Mouse (Mus musculus) heart, postnatal 25 days (tissue): Measurements from ENCODE around the gene Racgap1. TPM values are rescaled to one million over a fixed set of nuclear protein-coding genes. Genes with fewer than 3 reads are reported as not detected.

Source experiments
- DNase-seq: peaks from one replicate; pipeline ENCODE4 v3.0.0; 2022; ENCODE audit warnings: low spot score
- intact Hi-C: fragments of 180-260 bp; cut with DNase I; formaldehyde crosslinking; loops from one replicate; pipeline ENCODE4 v1.15.1; 2025
- total RNA-seq, 2 experiments: library from RNA; stranded (reverse); gene quantifications; 2 replicates each; pipeline ENCODE4 v1.2.3; 2021

The Racgap1 gene
- total RNA-seq, 2 experiments from 2014 or later = 2.8 to 3.0 TPM

DNA sequence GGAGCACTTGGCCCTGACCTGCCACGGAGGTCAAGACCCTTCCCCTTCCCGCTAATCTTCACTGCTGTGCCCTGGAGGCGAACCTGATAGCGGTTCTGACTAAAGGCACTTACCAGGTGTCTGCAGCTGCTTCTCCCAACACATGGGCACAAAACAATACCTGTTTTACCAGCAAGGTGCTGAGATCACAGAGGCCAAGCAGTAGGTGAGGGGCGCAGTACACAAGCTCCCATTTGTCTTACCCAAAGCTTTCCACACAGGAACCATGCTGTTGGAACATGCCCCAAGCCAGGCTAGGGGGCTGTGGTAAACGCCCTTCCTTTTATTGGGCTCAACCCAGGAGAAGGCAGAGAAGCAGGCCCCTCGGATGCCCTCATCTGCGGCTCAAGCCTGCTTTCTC, 53.9 kb downstream of the Racgap1 start:
- intact Hi-C loops = loop anchor here (2.0 to 5.0 kb wide), 3 partner anchors 100 to 311 kb away; partner anchors contain the start of gene Cers5
- DNase-seq = no peak

- intact Hi-C loops = loop anchor here (1.0 to 5.0 kb wide), 5 partner anchors 72 to 312 kb away; partner anchors contain the start of gene Cers5
- no peak for DNase-seq
These were observed 54.6 kb downstream of the Racgap1 start for GRCm38 (mm10) chr15:99596841-99597240.

- intact Hi-C loops = loop anchor here (1.0 to 5.0 kb wide), 5 partner anchors 73 to 313 kb away; partner anchors contain the start of gene Cers5
- DNase-seq = peak; percentile 59
These were observed 55.3 kb downstream of the Racgap1 start for GRCm38 (mm10) chr15:99596056-99596687.

DNA sequence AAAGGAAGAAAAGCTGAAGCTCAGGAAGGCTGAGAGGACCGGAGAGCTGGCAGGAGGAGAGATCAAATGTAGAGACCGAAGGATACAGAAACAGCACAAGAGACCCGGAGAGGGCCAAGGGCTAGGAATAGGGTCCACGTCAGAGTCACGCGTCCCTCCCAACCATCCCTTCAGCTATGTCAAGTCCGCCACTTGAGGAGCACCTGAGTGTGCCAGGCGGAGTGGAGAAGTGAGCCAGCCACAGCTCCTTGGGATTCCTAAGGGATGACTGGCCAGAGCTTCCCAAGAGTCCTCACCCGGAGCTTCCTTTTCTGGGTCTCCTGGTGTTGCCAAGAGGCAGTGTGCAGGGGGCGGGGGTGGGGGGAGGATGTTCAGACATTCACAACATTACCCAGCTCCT, 56.5 kb downstream of the Racgap1 start:
- intact Hi-C loops = loop anchor here (5.0 kb wide), 2 partner anchors 98 to 177 kb away; partner anchors contain the start of gene Cers5
- DNase-seq = no peak

GRCm38 (mm10) chr15:99592877-99593276, 58.6 kb downstream of the Racgap1 start:
- intact Hi-C loops = no loop called here
- DNase-seq = no peak

- DNase-seq = no peak
- intact Hi-C loops = no loop called here
These were observed 59.3 kb downstream of the Racgap1 start for GRCm38 (mm10) chr15:99592177-99592576.

- intact Hi-C loops = no loop called here
- DNase-seq = no peak
These were observed 60.9 kb downstream of the Racgap1 start, which contains the start of gene Aqp5 for GRCm38 (mm10) chr15:99590429-99591084. Gene Aqp5, plus strand, starts transcription at chr15:99590782.

DNA sequence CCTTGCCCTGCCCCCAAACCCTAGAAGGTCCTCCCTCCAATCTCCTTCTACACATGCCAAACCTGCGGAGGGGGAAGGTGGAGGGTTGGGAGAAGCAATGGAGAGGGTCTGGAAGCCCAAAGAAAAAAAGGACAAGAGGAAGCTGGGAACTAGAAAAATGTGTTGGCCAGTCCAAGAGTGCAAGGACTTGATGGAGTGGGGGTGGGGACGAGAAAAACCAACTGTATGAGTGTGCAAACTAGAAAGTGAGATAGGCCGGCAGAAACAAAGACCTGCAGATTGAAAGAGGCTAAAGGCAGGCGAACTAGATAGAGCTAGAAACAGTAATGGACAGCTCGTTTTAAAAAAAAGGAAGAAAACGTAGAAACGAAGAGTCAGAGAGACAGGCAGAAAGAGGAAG, 61.8 kb downstream of the Racgap1 start:
- intact Hi-C loops = no loop called here
- DNase-seq = no peak

- no peak for DNase-seq
- intact Hi-C loops = no loop called here
These were observed 62.2 kb downstream of the Racgap1 start for GRCm38 (mm10) chr15:99589237-99589636.

DNA sequence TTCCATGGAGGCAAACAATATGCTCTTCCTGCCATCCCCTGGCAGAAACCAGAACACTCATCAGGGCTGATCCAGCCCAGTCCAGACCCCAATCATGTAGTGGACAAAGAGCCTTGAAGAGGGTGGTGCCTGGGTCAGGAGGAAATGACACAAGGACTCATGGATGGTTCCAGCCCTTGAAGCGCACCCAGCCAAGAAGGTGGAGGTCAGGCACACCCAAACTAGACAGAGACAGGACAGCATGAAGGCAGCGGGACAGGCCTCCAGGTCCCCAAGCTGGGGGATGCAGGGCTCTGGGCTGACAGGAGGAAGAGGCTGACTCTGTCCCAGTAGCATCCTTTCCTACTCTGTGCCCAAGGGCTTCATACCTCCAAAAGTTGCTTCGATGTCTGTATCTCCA, 64.9 kb downstream of the Racgap1 start:
- intact Hi-C loops = no loop called here

DNA sequence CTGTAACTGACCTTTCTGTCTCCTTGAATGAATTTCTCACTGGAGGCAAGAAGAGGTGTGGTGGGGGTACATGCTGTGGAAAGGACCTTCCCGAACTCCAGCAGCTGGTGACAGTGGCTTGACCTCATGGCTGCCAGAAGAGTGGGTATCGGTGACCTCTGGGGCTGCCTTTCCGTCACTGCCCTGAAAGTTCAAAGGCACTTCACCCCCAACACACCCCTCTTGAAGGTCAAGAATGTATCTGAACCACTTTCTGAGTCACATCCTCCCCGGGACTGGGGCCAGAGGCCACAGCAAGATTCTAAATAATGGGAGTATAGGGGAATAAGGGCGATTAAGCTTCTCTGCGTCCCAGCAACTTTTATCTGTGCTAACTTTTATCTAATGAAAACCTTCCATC, 65.7 kb downstream of the Racgap1 start:
- no peak for DNase-seq
- intact Hi-C loops = no loop called here

More for the DNA sequence above, 64.9 kb downstream of the Racgap1 start:
- DNase-seq = no peak

GRCm38 (mm10) chr15:99584407-99585202, 66.9 kb downstream of the Racgap1 start:
- intact Hi-C loops = no loop called here
- DNase-seq = no peak

GRCm38 (mm10) chr15:99583463-99584344, 67.8 kb downstream of the Racgap1 start:
- intact Hi-C loops = no loop called here
- DNase-seq = no peak

- DNase-seq = no peak
- intact Hi-C loops = no loop called here
These were observed 72.5 kb downstream of the Racgap1 start, which contains the start of gene Aqp2 for GRCm38 (mm10) chr15:99578802-99579485. Gene Aqp2, plus strand, starts transcription at chr15:99579055.

Other genes starting within 250 kb of the Racgap1 start
- gene Nckap5l, start 193.9 kb downstream of the Racgap1 start, total RNA-seq = 1 to 10 TPM; 6.4 to 7.6 TPM
- gene Bcdin3d, start 176.9 kb downstream of the Racgap1 start, total RNA-seq = 1 to 10 TPM; 3.2 to 4.0 TPM
- gene Faim2, start 123.5 kb downstream of the Racgap1 start, total RNA-seq = under 1 TPM in 1 of 2 experiments, not detected in 1; 0.11 TPM
- gene Aqp2, start 72.6 kb downstream of the Racgap1 start, total RNA-seq = not detected
- gene Aqp5, start 60.9 kb downstream of the Racgap1 start, total RNA-seq = under 1 TPM in 1 of 2 experiments, not detected in 1; 0.22 TPM
- not detected for gene Aqp6, start 50.3 kb downstream of the Racgap1 start, total RNA-seq
- gene Asic1, start 18.7 kb upstream of the Racgap1 start, total RNA-seq = under 1 TPM; 0.48 to 0.55 TPM
- 10 to 100 TPM; 23.5 to 25.3 TPM for gene Smarcd1, start 50.5 kb upstream of the Racgap1 start, total RNA-seq
- 1 to 10 TPM; 2.8 to 4.2 TPM for gene Gm17349, start 53.8 kb upstream of the Racgap1 start, total RNA-seq
- gene Gpd1, start 65.9 kb upstream of the Racgap1 start, total RNA-seq = 10 to 100 TPM; 54.1 to 67.6 TPM
- gene Cox14, start 74.0 kb upstream of the Racgap1 start, total RNA-seq = 100 to 1,000 TPM; 227 to 229 TPM
- 10 to 100 TPM; 18.2 to 18.5 TPM for gene Cers5, start 121.2 kb upstream of the Racgap1 start, total RNA-seq
- gene Lima1, start 223.8 kb upstream of the Racgap1 start, total RNA-seq = 10 to 100 TPM; 17.9 to 20.2 TPM